Mouse (Mus musculus): ENCODE results near the gene Cfap97d1.
A peak's percentile ranks its signal among the peaks of the same experiment; 100 is the strongest.

Gene Cfap97d1

GRCm38 (mm10) chr11:101984054-101985025, at the start of gene Cfap97d1:
Gene Cfap97d1 (plus strand): TSS chr11:101984279.
- peak; percentile 100 for DNase-seq

- DNase-seq = no peak
Measured at GRCm38 (mm10) chr11:101935743-101936142, 48.3 kb upstream of the Cfap97d1 start.

GRCm38 (mm10) chr11:101936421-101936820, 47.7 kb upstream of the Cfap97d1 start:
- peak; percentile 91 for DNase-seq

- DNase-seq = peak; percentile 92
Measured at GRCm38 (mm10) chr11:101937108-101937507, 47.0 kb upstream of the Cfap97d1 start.

- DNase-seq = no peak
Measured at GRCm38 (mm10) chr11:101943055-101943454, 41.0 kb upstream of the Cfap97d1 start.

GRCm38 (mm10) chr11:101946525-101946924, 37.6 kb upstream of the Cfap97d1 start:
- no peak for DNase-seq

- no peak for DNase-seq
Measured at GRCm38 (mm10) chr11:101950021-101950420, 34.1 kb upstream of the Cfap97d1 start.

GRCm38 (mm10) chr11:101952541-101953341, 31.3 kb upstream of the Cfap97d1 start:
- peak; percentile 99 for DNase-seq

GRCm38 (mm10) chr11:101953441-101953840, 30.6 kb upstream of the Cfap97d1 start:
- DNase-seq = no peak

GRCm38 (mm10) chr11:101957476-101957875, 26.6 kb upstream of the Cfap97d1 start:
- DNase-seq = no peak

GRCm38 (mm10) chr11:101963043-101963442, 21.0 kb upstream of the Cfap97d1 start:
- no peak for DNase-seq

- peak; percentile 93 for DNase-seq
Measured at GRCm38 (mm10) chr11:101963473-101964291, 20.4 kb upstream of the Cfap97d1 start.

- DNase-seq = no peak
Measured at GRCm38 (mm10) chr11:101964647-101965046, 19.4 kb upstream of the Cfap97d1 start.

- no peak for DNase-seq
Measured at GRCm38 (mm10) chr11:101965553-101965952, 18.5 kb upstream of the Cfap97d1 start.

GRCm38 (mm10) chr11:101966965-101967614, 17.0 kb upstream of the Cfap97d1 start, which contains the start of gene Sost:
Gene Sost (minus strand): TSS chr11:101967015.
- DNase-seq = no peak

GRCm38 (mm10) chr11:101968311-101968710, 15.8 kb upstream of the Cfap97d1 start:
- peak; percentile 92 for DNase-seq

GRCm38 (mm10) chr11:101968791-101969190, 15.3 kb upstream of the Cfap97d1 start:
- peak; percentile 97 for DNase-seq

GRCm38 (mm10) chr11:101969835-101970234, 14.2 kb upstream of the Cfap97d1 start:
- DNase-seq = peak; percentile 85

GRCm38 (mm10) chr11:101971410-101971809, 12.7 kb upstream of the Cfap97d1 start:
- DNase-seq = peak; percentile 93

- DNase-seq = peak; percentile 94
Measured at GRCm38 (mm10) chr11:101972097-101972496, 12.0 kb upstream of the Cfap97d1 start.

- no peak for DNase-seq
Measured at GRCm38 (mm10) chr11:101972651-101973050, 11.4 kb upstream of the Cfap97d1 start.

- peak; percentile 91 for DNase-seq
Measured at GRCm38 (mm10) chr11:101973496-101973895, 10.6 kb upstream of the Cfap97d1 start.
